Mouse (Mus musculus): Measurements from ENCODE around the gene Stard3nl.

Stard3nl gene

GRCm38 (mm10) chr13:19395688-19396354, at the start of gene Stard3nl:
Gene Stard3nl, minus strand, starts transcription at chr13:19395795.
- peak; percentile 99 for DNase-seq (ENCODE audit: low read depth, low spot score)

- DNase-seq (ENCODE audit: low read depth, low spot score) = peak; percentile 32
These were observed 42.4 kb upstream of the Stard3nl start for GRCm38 (mm10) chr13:19438040-19438439.

DNA sequence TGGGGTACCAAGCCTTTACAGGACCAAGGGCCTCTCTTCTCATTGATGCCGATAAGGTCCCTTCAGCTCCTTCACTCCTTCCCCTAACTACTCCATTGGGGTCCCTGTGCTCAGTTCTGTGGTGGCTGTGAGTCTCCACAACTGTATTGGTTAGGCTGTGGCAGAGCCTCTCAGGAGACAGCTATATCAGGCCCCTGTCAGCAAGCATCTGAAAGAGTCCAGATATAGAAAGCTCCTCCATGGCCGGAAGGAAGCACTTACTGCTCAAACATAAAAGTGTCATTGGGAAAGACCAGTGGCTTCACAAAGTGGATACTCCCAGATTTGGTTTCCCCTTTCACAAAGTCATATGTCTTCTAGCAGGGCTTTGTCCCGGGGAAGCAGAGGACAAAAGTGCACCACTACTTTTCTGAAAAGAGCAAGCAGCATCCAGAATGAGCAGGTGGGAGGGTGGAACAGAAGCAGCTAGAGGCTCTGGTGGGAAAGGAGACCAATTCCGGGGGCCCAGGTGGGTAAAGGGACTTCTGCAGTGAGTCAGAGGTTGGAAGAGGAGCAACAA, 34.3 kb upstream of the Stard3nl start:
- no peak for DNase-seq (ENCODE audit: low read depth, low spot score)

- DNase-seq (ENCODE audit: low read depth, low spot score) = no peak
These were observed 32.5 kb upstream of the Stard3nl start for GRCm38 (mm10) chr13:19428076-19428475.

- no peak for DNase-seq (ENCODE audit: low read depth, low spot score)
These were observed 29.0 kb upstream of the Stard3nl start for GRCm38 (mm10) chr13:19424563-19424962.

DNA sequence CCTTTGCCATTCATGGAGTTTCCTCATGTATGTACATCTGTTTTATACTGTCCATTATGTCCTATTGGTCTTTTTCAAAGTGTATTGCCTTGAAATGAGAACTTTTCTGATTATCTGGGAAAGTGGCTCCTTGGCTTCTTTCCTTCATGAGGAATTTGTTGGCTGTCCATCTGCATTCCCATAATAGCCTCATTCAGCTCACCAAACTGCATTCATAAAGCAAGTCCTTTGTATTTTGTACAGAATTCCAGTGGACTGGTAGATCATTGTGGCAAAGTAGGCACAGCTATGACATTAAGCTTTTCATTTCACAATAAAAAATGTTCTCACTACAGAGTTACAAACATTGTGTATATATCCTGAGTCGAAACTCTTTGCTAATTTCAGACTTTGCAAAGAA, 26.9 kb upstream of the Stard3nl start:
- no peak for DNase-seq (ENCODE audit: low read depth, low spot score)

GRCm38 (mm10) chr13:19417885-19418521, 22.4 kb upstream of the Stard3nl start:
- peak; percentile 26 for DNase-seq (ENCODE audit: low read depth, low spot score)

- DNase-seq (ENCODE audit: low read depth, low spot score) = no peak
These were observed 20.4 kb upstream of the Stard3nl start for GRCm38 (mm10) chr13:19415894-19416531.

DNA sequence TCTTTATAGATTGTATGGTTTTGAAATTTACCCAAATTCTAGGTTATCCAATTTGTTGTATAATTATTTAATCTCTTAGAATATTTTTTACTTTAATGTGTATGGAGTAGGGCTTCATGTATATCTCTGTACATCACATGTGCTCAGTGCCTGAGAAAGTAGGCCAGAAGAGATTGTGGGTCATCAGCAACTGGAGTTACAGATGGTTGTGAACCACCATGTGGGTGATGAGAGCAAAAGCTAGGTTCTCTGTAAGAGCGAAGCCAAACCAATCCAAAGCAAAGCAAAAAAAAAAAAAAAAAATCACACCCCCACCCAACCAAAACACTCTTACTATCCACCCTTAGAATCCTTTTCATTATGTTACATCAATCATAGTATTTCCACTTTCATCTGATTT, 19.7 kb upstream of the Stard3nl start:
- DNase-seq (ENCODE audit: low read depth, low spot score) = no peak

DNA sequence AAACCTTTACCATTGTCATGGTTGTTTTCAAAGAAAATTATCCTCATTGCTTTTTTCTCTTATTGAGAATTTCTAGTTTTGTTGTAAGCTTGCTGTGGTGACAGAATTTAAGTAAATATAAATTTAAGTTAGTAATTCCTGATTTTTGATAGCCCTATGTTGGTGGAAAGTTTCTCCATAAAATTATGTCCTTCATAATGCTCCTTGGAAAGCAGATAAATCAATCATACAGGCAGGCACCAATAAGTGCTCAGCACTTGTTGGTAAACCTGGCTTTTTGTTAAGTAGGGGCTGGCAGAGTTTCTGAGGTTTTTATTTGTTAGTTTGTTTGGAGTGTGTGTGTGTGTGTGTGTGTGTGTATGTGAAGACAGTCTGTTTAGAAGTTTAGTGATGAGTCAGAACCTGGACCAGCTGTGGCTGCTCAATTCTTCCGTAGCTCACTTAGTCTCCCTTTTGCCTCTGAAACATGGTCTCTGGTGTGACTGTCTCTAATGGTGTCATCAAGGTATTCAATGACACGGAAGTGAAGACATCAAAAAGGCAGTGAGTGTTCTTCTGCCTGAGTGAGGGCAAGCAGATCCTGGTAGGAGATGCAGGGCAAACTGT, 16.8 kb upstream of the Stard3nl start:
- no peak for DNase-seq (ENCODE audit: low read depth, low spot score)

DNA sequence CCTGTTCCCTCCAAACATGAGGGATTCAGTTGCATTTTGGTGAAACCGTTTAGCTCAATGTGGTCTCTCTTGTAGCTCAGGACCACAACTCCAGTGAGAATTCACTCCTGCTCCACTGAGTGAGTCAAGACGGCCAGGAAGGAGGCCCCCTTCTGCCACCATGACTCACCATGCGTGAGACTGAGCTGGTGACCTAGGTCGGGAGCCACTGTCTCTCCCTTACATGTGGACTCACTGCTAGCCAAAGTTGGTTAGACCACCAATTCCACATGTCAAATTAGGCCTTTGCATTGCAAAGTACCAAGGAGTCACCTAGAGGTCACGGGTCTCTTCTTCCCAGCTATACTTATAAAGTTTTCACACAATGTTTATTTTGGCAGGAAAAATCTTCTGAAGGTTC, 16.3 kb upstream of the Stard3nl start:
- no peak for DNase-seq (ENCODE audit: low read depth, low spot score)

GRCm38 (mm10) chr13:19410694-19411093, 15.1 kb upstream of the Stard3nl start:
- DNase-seq (ENCODE audit: low read depth, low spot score) = no peak

DNA sequence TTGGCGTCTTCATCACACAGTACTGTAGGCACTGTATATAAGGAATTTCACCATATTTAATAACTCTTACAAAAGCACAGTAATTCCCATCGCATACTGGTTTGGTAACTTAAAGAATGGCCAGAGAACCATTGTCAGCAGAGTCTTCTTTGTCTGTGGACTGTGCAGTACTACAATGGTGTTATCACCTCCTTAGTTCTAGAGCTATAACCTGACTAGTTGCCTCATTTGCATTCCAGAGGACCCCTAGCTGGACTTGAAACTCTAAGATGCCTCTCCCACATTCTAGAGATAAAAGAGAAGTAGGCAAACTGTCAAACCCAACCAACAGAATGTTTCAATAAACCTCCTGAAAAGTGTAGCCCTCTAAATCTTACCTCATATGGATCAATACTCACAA, 12.4 kb upstream of the Stard3nl start:
- DNase-seq (ENCODE audit: low read depth, low spot score) = no peak

GRCm38 (mm10) chr13:19404623-19405022, 9.0 kb upstream of the Stard3nl start:
- no peak for DNase-seq (ENCODE audit: low read depth, low spot score)

- no peak for DNase-seq (ENCODE audit: low read depth, low spot score)
These were observed 552 bp downstream of the Stard3nl start for GRCm38 (mm10) chr13:19394798-19395687.

- DNase-seq (ENCODE audit: low read depth, low spot score) = no peak
These were observed 1.4 kb downstream of the Stard3nl start for GRCm38 (mm10) chr13:19394171-19394570.

DNA sequence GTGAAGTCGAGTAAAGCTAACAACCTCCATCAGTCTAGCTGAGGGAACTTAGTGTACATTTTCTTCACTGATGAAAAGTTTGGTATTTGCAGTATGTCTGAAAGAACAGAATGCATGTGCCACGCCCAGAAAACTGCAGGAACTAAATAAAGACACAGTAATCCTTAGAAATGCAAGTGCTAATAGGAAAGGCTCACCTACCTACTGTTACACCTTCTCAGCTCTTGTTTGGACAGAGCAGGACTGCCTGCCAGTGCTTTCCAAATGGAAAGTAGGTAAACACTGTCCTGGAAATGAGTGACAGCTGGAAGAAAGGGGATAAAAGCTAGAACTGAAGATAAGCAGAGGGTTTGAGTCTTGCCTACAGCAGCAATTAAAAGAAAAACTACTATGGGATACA, 1.9 kb downstream of the Stard3nl start:
- DNase-seq (ENCODE audit: low read depth, low spot score) = no peak

- DNase-seq (ENCODE audit: low read depth, low spot score) = no peak
These were observed 4.0 kb downstream of the Stard3nl start for GRCm38 (mm10) chr13:19391608-19392007.

- no peak for DNase-seq (ENCODE audit: low read depth, low spot score)
These were observed 5.3 kb downstream of the Stard3nl start for GRCm38 (mm10) chr13:19390296-19390695.

DNA sequence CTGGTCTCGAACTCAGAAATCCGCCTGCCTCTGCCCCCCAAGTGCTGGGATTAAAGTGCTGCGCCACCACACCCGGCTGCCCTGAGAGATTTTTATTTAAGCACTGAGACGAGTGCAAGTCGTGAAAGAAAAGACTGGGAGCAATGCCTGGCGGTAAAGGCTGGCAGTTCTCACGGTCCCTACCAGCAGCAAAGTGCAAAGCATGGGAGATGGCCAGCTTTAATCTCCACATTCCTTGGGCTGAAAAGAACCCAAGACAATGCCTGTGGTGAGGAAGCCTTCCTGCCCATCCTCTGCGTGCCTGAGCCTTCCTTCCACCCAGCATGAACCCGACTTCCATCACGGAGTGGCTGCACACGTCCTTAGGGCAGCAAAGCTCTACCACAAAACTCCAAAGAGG, 5.7 kb downstream of the Stard3nl start:
- no peak for DNase-seq (ENCODE audit: low read depth, low spot score)

DNA sequence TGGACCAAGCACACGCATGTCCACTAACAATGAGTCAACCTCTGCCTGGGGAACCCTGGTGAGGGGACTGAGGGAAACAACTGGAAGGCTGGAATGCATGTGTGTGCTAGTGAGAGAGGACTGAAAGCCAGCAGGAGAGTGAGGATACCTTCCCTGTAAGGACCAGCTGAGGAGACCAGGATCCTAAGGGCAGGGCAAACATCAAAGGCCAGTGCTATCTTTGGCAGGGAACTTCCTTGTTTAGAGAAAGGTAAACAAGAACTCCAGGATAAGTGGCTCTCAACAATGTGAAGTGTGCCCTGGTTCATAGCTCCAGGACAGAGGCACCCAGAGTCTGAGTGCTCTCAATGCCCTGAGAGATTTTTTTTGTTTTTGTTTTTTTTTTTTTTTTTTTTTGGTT, 6.2 kb downstream of the Stard3nl start:
- no peak for DNase-seq (ENCODE audit: low read depth, low spot score)
